Mouse (Mus musculus): ENCODE results near the gene Cyb5d1. TPM values are rescaled to one million over a fixed set of nuclear protein-coding genes. Genes with fewer than 3 reads are reported as not detected.
"Not testable (repeated sequence)": the region's sequence is repeated elsewhere in the genome, so short reads cannot be mapped to it uniquely, and the experiment has no call there.

The Cyb5d1 gene
- total RNA-seq, 4 experiments from 2014 or later = 37.5 to 51.2 (median 46.5) TPM

DNA sequence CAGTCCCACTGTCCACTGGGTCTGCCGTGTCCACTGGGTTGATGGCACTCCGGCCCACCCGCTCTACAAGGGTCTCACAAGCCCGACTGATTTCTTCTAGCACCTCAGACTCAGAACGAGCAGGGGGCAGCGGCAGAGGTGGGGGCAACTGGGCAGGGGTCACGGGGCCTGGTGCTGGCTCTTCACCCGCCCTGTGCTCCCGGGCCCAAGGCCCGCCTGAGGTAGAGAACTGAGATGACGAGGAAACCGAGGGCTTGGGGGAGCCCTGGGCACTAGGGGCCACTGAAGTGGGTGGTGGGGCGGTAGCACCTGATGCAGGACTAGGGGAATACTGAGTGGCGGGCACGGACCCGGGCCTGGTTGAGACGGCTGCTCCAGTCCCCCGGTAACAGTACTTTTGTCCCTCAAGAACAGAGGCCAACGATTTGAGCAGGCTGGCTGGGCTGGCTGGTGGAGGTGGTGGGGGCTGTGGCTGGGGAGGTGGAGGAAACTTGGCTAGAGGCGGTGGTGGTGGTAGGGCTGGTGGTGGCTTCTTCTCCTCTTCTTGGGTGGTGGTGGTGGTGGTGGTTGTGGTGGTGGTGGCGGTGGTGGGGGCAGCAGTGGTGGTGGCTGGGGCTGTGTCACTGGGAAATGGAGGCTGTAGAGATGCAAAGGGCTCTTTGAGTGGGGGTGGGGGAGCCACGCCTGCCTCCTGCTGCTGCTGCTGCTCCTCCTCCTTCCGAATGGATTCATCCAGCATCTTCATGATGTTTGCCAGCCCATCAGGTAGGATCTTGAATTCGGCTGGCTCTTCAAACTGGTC, 9.4 kb upstream of the Cyb5d1 start:
- DNase-seq (ENCODE audit: low spot score in 2 of 2) = no peak

DNA sequence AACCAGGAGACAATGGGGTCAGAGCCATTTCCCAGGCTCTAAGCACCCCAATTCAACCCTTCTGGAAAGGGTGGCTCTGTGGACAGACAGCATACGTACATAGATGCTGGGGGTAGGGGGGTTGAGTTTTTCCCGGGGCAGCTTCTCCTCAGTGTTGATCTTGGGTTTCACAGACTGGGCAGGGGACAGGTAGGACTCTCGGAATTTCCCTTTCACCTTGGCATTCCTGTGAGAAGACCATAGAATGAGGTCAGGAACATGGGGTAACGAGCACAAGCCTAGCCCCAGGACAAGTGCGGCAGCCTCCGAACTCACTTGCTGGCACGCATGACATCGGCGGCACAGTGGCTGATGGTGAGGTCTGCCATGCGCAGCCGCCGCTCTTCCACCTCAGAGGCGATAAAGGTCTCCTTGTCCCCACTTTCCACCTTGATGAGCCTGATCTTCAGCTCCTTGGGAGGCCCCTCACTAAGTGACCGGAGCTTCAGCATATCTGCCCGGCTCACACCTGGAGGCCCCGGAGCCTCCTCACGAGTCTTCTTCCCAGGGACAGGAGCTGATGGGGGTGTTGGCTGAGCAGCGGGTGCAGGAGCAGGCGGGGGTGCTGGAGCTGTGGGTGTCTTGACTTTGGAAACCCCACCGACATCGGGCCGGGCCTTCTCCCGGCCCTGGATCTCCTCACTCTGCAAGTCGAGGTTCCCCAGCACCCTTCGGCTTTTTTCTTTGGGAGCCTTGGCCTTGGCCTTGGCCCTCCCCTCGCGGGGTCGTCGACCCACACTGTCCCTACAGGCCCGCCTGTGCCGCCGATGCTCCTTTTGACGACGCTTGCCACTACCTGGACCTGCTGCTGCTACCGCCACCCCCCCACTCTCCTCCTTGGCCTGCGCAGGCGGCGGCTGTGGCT, 8.5 kb upstream of the Cyb5d1 start:
- DNase-seq (ENCODE audit: low spot score in 2 of 2) = no peak

DNA sequence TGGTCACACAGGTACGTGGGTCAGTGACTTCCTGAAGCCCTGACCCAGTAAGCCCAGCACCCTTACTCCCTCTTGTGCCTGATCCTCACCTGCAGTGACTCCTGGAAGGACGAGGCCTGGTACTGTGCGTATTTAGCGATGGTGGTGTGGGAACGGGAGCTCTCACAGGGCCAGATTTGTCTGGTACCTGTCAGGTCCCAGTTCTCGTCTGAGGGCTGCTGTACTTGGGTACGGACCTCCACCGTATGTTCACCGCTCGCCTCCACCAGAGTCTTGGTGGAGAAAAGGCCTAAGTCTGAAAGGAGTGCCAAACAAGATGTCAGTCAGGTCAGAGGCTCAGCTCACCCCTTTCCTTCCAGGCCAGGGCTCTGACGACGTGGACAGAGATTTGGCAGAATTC, 6.6 kb upstream of the Cyb5d1 start:
- DNase-seq (ENCODE audit: low spot score in 2 of 2) = no peak

DNA sequence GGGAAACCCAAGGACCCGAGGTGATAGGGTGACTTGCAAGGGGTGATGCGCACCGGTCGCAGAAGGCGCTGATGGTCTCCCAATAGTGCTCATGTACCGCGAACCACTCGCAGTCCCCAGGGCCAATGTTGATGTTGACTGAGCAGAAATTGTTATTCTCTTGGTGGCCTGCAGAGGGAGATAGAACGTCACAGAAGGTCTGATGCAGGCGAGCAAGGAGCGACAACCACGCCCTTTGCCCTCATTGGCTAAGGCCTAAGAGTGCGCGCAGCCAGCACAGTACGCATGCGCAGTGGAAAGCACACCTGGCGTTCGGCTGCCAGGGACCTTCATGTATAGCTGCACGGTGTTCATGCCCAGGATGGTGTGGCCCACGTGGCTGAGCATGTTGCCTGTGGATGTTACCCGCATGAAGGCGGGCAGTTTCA, 5.8 kb upstream of the Cyb5d1 start:
- peak; percentile 90 for DNase-seq (ENCODE audit: low spot score in 2 of 2)

DNA sequence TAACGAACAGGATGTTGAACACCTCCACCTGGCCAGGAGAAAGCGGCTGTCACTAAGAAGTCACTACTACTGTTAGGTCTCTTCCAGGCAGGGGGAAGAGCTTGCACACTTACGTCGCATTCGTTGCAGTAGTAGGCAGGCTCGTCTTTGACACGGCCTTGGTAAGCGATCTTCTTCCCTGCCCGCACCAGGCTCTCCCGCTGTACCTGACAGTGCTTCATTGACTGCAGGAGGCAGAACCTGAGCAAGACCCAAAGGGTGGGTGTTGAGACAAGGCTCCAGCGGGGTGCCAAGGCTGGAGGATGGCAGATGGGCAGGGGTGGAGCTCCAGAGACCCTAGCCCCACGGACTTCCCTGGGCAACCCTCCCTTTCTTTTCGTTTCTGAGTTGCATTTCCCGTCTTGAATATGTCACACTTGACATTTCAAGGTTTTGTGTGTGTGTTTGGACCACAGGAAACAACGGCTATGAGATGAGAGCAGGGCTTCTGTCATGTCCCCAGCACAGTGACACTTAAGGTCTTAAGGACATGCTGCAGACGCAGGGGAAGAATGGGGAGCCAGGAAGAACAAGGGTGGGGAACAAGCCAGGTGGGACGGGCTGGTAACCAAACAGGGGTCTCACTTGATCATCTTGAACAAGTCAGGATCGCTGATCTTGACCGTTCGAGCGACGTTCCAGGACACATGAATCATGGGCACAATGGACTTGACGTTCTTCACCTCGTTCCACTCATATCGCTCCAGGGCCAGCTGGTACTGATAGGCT, 4.8 kb upstream of the Cyb5d1 start:
- DNase-seq (ENCODE audit: low spot score in 2 of 2) = no peak

DNA sequence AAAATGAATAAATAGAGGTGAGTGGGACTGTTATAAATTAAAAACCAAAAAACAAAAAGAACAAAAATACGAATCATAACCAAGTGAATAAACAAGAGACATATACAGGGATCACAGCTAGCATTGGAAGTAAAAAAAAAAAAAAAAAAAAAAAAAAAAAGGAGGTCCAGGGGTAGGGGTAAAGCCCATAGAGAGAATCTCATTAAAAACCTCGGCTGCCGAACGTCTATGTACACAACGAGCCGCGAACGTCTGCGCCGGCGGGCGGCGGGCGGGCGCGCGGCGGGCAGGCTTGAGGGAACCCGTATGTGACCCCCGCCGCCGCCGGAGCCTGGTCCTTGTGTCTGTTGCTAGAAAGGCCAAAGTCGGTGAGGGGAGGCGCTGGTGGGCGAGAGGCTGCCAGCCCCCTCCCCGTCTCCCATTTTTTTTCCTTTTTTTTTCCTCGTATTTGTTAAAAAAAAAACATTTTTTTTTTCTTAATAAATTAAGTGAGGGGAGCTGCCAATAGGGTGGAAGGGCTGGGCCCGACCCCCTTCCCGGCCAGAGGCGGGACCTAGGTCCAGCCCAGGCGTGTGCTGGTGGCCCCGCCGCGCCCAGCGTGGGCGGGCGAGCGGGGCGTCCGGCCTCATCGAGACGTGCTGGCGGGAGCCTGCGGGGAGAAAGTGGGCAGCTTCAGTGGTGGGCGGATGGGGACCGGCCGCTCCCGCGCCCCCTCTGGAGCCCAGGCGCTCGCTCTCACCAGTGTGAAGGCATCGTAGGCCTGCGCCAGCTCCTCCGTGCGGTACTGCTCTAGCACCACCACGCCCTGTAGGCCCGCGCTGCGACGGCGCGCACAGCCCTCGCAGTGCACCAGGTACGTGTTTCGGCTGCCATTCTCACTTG, 4.0 kb upstream of the Cyb5d1 start:
- no peak for DNase-seq (ENCODE audit: low spot score in 2 of 2)

DNA sequence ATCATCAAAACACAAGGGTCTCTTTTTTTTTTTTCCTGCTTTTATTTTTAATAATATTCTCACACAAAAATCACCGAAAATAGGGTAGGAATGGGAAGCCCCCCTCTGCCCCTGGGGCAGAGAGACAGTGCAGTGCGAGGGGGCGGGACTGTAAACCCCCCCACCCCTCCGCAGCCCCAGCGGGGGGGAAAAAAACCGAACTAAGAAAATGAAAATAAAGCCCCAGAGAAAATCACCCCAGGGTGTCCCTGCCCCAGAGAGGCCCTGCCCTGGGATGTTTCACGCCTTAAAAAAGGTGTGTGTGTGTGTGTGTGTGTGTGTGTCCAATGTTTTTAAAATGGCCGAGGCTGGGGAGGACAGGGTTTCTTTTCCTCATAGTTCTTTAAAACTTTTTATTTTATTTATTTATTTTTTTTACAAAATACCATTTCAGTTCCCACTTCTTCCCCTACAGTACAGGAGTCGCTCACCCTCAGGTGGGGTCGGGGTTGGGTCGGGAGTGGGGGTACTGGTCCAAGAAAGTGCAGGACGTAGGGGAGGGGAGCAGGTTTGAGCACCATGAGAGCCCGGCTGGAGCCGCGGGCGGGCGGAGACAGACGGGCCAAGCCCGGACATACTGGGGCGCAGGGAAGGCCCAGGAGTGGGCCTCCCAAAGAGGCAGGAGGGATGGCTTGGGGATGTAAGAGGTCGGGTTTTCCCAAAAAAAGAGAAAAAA, 3.2 kb upstream of the Cyb5d1 start:
- DNase-seq (ENCODE audit: low spot score in 2 of 2) = no peak

DNA sequence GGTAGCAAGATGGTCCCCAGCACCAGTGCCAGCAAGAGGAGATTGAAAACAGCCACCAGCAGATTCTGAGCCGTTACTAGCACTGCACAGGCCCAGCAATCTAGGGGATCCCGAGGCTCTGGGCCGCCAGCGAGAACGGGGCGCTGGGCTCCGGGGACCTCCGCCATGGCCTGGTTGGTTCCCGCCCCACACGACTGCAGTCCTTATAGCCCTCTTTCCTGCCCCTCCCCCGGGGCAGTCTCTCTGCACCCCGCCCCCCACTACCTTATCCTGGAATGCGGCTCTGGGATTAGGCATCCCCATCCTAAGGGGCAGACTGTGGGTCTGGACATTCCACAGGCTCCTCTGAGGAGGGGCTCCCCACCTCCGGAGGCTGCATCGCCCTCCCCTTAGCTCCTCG, 2.6 kb upstream of the Cyb5d1 start, which contains the start of gene Tmem88:
Tmem88 (minus strand) TSS at position 176 of the 400 bp plus-strand sequence.
- no peak for DNase-seq (ENCODE audit: low spot score in 2 of 2)

DNA sequence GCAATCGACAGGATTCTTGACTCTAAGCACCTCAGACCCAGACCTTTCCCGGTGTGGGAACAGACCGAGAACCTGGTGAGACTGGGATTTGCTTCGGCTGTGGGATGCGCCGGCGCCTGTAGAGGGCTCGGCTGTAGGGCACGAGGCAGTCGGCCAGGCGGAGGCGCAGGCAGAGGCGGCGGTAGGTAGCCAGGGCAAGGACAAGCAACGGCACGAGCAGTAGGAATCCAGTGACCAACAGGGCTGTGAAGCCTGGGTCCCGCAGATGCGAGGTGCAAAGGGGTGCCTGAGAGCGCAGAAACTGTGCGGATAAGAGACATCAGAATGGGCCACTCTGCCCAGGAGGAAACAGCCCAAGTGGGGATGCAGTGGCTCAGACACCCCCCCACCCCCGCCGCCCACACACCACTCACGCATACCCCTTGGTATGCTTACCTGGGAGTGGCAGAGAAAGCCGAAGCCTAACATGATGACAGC, 2.2 kb upstream of the Cyb5d1 start:
- peak in 1 of 2 experiments; percentile 30 for DNase-seq (ENCODE audit: low spot score in 2 of 2)

DNA sequence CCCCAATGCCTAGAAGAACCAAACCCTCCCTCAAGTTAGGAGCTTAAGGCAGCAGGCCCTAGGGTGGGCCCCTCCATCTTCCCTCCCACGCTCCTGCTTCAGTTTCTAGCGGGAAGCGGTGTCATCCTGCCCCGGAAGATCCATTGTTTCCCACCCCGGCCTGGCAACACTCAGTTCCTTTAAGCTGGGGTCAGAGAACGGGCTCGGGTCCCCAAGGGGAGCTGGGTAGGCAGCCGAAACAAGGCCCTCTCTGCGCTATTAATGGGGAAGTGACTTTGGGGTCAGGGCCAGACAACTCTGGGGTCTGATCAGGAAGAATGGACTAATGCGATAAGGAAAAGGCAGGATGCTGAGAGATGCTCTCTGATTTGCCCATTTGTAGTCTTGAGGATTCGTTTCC, 1.3 kb upstream of the Cyb5d1 start:
- DNase-seq (ENCODE audit: low spot score in 2 of 2) = peak in 1 of 2 experiments; percentile 26

DNA sequence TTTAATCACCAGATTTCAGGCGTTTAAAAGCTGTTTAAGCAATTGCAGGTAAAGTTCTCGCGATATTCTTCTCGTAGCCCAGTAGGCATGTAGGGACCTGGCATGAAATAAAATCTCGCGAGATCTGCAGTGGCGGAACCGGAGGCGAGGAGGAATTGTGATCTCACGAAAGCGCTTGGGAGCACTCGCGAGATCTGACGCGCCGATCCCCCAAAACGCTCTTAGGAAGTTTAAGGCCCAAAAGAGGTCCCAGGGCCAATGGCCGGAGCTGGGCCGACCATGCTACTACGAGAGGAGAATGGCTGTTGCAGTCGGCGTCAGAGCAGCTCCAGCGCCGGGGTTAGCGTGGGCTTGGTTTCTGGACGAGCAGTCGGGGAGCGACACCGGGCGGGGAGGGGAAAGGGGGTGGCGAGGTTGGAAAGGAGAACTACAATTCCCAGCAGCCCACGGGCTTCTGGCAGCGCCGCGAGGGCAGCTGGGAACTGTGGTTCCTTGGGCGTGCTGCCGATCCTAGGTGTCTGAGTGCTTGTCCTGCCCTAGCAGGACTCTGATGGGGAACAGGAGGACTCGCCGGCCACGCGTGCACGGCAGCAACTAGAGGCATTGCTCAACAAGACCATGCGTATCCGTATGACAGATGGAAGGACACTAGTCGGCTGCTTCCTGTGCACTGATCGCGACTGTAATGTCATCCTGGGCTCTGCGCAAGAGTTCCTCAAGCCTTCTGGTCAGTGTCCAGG, 373 bp upstream of the Cyb5d1 start:
- peak; percentile 97 to 98 for DNase-seq (ENCODE audit: low spot score in 2 of 2)

DNA sequence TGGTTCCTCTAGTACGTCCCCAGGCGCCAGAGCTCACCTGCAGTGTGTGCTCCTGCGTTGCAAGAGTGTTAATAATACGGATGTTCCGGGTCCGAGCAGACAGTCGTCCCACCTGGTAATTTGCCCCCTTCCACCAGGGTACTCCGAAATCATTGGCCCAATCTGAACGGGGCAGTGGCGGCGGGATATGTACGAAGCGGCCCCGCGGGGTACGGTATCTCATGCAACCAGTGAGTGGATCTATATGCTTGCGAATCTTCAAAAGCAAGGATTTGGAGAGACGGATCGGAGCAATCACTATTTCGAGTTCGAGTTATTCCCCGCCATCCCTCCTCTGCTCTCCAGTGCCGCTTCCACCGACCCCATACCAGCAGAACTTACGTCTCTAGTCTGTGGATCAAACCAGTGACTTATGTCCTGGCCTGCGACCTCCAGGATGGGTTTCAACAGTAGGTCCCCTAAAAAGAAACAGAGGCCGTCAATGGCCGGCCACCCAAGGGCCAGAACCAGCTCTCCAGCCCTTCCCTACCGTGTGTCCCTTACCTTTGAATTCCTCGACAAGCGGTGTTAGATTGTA, 752 bp downstream of the Cyb5d1 start:
- DNase-seq (ENCODE audit: low spot score in 2 of 2) = not testable (repeated sequence)

DNA sequence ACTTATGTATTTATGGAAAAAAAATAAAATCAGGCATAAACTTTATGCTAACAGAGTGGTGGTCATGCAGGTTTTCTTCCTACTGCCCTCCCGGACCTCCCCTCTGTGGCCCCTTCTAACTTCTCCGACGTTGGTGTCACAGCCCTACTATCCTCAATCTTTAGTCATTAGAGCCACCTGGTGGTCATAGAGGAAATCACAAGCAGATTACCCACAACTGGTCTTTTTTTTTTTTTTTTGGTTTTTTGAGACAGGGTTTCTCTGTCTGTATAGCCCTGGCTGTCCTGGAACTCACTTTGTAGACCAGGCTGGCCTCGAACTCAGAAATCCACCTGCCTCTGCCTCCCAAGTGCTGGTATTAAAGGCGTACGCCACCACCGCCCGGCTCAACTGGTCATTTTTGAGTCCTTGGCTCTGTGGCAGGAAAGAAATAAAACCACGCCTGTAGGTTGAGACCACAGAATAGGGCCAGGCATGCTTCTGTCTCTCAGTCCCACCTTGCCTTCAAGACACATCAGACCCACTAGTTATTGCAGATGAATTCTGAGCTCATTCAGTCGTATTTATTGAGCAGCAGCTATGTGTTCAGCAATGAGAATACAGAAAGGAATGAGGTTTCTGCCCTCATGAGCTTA, 4.9 kb downstream of the Cyb5d1 start:
- peak; percentile 49 to 69 for DNase-seq (ENCODE audit: low spot score in 2 of 2)

DNA sequence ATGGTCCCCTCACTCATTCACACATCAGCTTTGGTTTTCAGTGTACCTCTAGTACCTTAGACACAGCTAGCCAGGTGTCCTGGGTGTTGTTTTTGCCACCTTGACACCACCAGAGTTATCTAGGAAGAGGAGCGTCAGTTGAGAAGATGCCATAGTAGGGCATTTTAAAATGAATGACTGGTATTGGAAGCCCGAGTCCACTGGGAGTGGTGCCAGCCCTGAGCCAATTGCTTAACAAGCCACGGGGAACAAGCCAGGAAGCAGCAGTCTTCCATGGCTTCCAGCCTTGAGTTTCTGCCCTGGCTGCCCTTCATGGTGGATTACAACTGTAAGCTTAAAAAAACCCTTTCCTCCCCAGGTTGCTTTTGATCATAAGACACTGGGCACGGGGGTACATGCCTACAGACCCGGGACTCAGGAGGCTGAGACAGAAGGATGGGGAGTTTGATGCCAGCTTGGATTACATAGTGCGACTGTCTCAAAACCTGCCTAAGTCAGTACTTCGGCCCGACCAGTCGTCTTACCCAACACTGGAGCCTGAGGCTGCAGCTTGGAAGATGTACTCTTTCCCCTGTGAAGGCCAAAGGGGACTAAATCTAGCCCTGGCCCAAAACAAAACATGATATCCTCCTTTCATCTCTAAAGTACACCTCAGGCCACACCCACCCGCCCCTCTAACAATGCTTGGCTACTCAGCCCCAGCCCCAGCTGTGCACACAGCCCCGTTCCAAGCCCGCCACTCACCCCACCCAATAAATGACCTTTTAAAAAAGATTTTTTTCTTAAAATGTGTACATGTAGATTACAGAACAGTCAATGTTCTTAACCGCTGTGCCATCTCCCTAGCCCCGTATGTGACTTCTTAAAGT, 5.7 kb downstream of the Cyb5d1 start:
- peak; percentile 44 to 63 for DNase-seq (ENCODE audit: low spot score in 2 of 2)

DNA sequence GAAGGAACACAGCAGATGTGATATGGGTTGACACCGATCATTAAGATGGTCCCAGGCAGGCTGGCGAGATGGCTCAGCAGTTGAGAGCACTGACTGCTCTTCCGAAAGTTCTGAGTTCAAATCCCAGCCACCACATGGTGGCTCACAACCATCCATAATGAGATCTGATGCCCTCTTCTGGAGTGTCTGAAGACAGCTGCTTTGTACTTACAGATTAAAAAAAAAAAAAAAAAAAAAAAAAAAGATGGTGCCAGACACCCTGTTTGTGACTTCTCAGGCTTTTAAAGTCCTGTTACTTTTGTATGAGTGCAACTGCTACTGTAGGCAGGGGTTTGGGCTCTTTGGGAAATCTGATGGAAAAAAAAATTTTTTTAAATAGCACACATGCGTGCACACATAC, 6.8 kb downstream of the Cyb5d1 start:
- DNase-seq (ENCODE audit: low spot score in 2 of 2) = no peak

DNA sequence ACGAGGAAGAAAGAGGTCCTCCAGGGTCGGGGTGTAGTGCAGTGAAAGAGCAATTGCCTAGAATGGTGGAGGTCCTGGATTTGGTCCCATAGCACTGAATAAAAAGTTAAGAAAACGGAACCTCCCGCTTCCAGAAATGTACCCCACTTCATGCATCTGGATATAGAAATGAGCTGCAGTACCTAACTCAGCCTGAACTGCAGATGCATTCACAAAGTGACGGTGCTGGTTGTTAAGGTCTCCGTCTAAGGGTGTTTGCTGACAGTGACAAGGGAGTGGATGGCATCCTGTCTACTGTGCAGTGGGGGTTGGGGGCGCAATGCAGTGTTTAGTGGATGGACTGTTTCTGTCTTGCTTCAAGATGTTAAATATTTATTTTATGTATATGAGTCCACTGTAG, 8.7 kb downstream of the Cyb5d1 start:
- DNase-seq (ENCODE audit: low spot score in 2 of 2) = no peak

DNA sequence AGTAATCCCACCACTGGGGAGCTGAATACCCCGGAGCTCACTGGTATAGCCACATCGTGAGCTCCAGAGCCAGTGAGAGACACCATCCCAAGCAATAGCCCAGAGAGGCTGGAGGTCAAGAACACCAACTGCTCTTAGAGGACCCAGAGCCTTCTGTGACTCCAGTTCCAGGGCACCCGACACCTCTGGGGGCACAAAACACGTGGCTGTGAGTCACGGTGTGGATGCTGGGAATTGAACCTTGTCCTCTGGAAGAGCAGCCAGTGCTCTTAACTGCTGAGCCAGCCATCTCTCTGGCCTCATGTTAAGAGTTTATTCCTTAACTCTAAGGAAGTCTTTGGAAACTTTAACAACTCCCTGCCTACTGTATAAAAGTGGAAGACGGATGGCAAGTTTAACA, 10.5 kb downstream of the Cyb5d1 start:
- DNase-seq (ENCODE audit: low spot score in 2 of 2) = no peak
